Mouse (Mus musculus): ENCODE data around the gene Gpr18. TPM values are rescaled to one million over a fixed set of nuclear protein-coding genes. Genes with fewer than 3 reads are reported as not detected.

The Gpr18 gene
- 0.08 TPM in 1 of 2 replicates, not detected in the other for polyA plus RNA-seq (2012; rRNA removed)

DNA sequence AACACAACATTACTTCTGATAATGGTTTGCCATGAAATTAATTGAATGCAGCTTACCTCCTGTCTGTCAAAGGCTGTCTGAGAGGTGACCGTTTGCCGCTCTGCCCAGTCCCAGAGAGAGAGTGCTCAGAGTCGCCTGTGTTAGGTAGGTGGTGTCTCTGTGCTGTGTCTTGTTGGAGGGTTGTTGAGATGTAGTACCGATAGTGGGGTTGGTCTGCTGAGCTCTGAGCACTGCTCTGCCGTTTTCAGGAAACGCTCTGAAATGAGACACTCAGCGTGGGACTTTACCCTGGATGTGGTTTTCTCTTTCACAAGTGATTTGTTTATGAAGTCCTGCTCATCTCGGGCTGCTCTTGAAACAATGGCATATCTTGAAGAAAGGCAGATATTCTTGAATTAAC lies at the start of gene Gpr18:
Gpr18 (minus strand) TSS at position 161 of the 400 bp plus-strand sequence.

GRCm38 (mm10) chr14:121964990-121965389 lies 49.4 kb upstream of the Gpr18 start, which contains the start of gene Gpr183:
Gene Gpr183 (minus strand): TSS chr14:121965195.

GRCm38 (mm10) chr14:121878176-121878858 lies 37.3 kb downstream of the Gpr18 start, which contains the start of gene Ubac2:
Gene Ubac2 (plus strand): TSS chr14:121878620.

Other genes starting within 250 kb of the Gpr18 start
- gene Dock9, start 117.9 kb downstream of the Gpr18 start, polyA plus RNA-seq (2012; rRNA removed) = 1.7 and 1.8 TPM in 2 replicates
- 8.7 and 10.5 TPM in 2 replicates for gene Ubac2, start 37.2 kb downstream of the Gpr18 start, polyA plus RNA-seq (2012; rRNA removed)
- 0.48 and 0.81 TPM in 2 replicates for gene Gpr183, start 49.4 kb upstream of the Gpr18 start, polyA plus RNA-seq (2012; rRNA removed)
- not detected in 2 replicates for gene Timm8a2, start 118.9 kb upstream of the Gpr18 start, polyA plus RNA-seq (2012; rRNA removed)
- gene Tm9sf2, start 191.3 kb upstream of the Gpr18 start, polyA plus RNA-seq (2012; rRNA removed) = 24.8 and 30.3 TPM in 2 replicates